Mouse (Mus musculus): ENCODE measurements around the gene Rrp9.

- TF ChIP-seq CTCF (IDR thresholded peaks at IDR 0.05 in 2 of 3, conservative IDR thresholded peaks at IDR 0.05 in 1 of 3; ENCODE audit: control insufficient read depth in 1 of 3, insufficient read depth in 1 of 3, low read depth in 2 of 3, low read length in 3 of 3, poor library complexity in 1 of 3, severe bottlenecking in 1 of 3) (no peak), KAT2A (conservative IDR thresholded peaks at IDR 0.05; ENCODE audit: low read depth, low read length) (no peak), ELF1 (IDR thresholded peaks at IDR 0.05; ENCODE audit: low read depth, low read length) (no peak)
Observed at GRCm38 (mm10) chr9:106430015-106430264, 45.8 kb upstream of the Rrp9 start.
